Mouse (Mus musculus) brain, embryonic 18.5 days (tissue): ENCODE data around the gene Chmp5.
"Not testable (repeated sequence)": the region's sequence is repeated elsewhere in the genome, so short reads cannot be mapped to it uniquely, and the experiment has no call there.

Experiments
- DNase-seq: peaks from one replicate; pipeline ENCODE4 v3.0.0-alpha.2; 2012; ENCODE audit warnings: low read depth, low spot score

Gene Chmp5

GRCm38 (mm10) chr4:40948160-40948708 is at the start of gene Chmp5, which contains the start of gene Bag1:
Gene Chmp5, plus strand, starts transcription at chr4:40948407.
Gene Bag1, minus strand, starts transcription at chr4:40948294.
- peak; percentile 98 for DNase-seq

GRCm38 (mm10) chr4:40898476-40899044 is 49.6 kb upstream of the Chmp5 start:
- no peak for DNase-seq

GRCm38 (mm10) chr4:40899264-40899663 is 48.9 kb upstream of the Chmp5 start:
- DNase-seq, result no peak

- DNase-seq, result no peak
Measured at GRCm38 (mm10) chr4:40900071-40900470, 48.1 kb upstream of the Chmp5 start.

- no peak for DNase-seq
Measured at GRCm38 (mm10) chr4:40900612-40901011, 47.6 kb upstream of the Chmp5 start.

GRCm38 (mm10) chr4:40906298-40906697 is 41.9 kb upstream of the Chmp5 start:
- no peak for DNase-seq

GRCm38 (mm10) chr4:40908261-40908969 is 39.8 kb upstream of the Chmp5 start:
- DNase-seq, result no peak

- DNase-seq, result no peak
Measured at GRCm38 (mm10) chr4:40914287-40914867, 33.8 kb upstream of the Chmp5 start.

GRCm38 (mm10) chr4:40915947-40916346 is 32.3 kb upstream of the Chmp5 start:
- no peak for DNase-seq

GRCm38 (mm10) chr4:40916592-40917155 is 31.5 kb upstream of the Chmp5 start:
- no peak for DNase-seq

GRCm38 (mm10) chr4:40919785-40920184 is 28.4 kb upstream of the Chmp5 start, which contains the start of gene Spink4:
Gene Spink4, plus strand, starts transcription at chr4:40920052.
- DNase-seq, result no peak

- DNase-seq, result no peak
Measured at GRCm38 (mm10) chr4:40920576-40920975, 27.6 kb upstream of the Chmp5 start.

GRCm38 (mm10) chr4:40921288-40921687 is 26.9 kb upstream of the Chmp5 start:
- no peak for DNase-seq

GRCm38 (mm10) chr4:40923087-40923651 is 25.0 kb upstream of the Chmp5 start:
- DNase-seq, result no peak

GRCm38 (mm10) chr4:40925568-40925967 is 22.6 kb upstream of the Chmp5 start:
- no peak for DNase-seq

GRCm38 (mm10) chr4:40929046-40929445 is 19.2 kb upstream of the Chmp5 start:
- no peak for DNase-seq

- no peak for DNase-seq
Measured at GRCm38 (mm10) chr4:40933694-40934093, 14.5 kb upstream of the Chmp5 start.

GRCm38 (mm10) chr4:40934369-40934768 is 13.8 kb upstream of the Chmp5 start:
- not testable (repeated sequence) for DNase-seq

GRCm38 (mm10) chr4:40936175-40936839 is 11.9 kb upstream of the Chmp5 start:
- peak; percentile 36 for DNase-seq

- no peak for DNase-seq
Measured at GRCm38 (mm10) chr4:40938793-40939192, 9.4 kb upstream of the Chmp5 start.

GRCm38 (mm10) chr4:40943651-40944050 is 4.6 kb upstream of the Chmp5 start:
- DNase-seq, result no peak
